Mouse (Mus musculus): ENCODE data around the gene Ccnd3. TPM values are rescaled to one million over a fixed set of nuclear protein-coding genes. Genes with fewer than 3 reads are reported as not detected.

Gene Ccnd3
- 181 and 185 TPM in 2 replicates for polyA plus RNA-seq (2011; ENCODE audit: insufficient read depth, insufficient read length, low read depth, missing spikeins)

DNA sequence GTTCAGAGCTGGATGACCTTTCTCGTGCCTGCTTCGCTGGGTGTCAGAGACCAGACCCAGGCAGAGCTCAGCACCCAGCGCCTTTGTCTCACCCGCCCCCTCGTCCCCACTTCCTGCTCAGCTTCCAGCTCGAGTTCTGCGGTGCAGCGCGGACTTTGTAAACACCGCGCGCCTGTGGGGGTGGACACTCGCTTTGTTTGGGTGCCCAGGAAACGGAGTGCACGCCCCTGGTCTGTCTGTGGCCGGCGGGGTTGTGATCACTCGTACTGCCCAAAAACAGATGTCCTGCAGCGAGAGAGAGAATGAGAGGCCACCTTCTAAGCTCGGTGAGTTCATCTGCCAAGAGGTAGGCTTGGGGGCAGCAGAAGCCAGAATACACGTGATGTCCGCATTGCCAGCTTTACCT is at the start of gene Ccnd3:
Ccnd3 (plus strand) TSS at position 111 of the 406 bp plus-strand sequence.
- TF ChIP-seq EP300 (IDR thresholded peaks at IDR 0.05; ENCODE audit: insufficient read depth, low read depth, low read length) (0 out of 2 replicates have a peak, but pooled peaks have one; percentile 5), POLR2A (IDR thresholded peaks at IDR 0.05; ENCODE audit: insufficient read depth, low read length) (no peak)
- peak within 1 kb of the TSS; percentile 51 for H3K9ac ChIP-seq (ENCODE audit: low read depth, poor library complexity, severe bottlenecking)
- H3K27ac ChIP-seq (ENCODE audit: insufficient read depth, low read length) = peak within 1 kb of the TSS; percentile 93
- no peaks in the 10 kb centered on the region for H3K9me3 ChIP-seq (replicated peaks; ENCODE audit: control insufficient read depth, insufficient read depth, low read length, poor library complexity, severe bottlenecking)
- no peaks in the 10 kb centered on the region for H3K27me3 ChIP-seq (ENCODE audit: control insufficient read depth, insufficient read depth, low read length, poor library complexity, severe bottlenecking)
- peaks cover 12% of the 10 kb centered on the region for H3K36me3 ChIP-seq (ENCODE audit: control insufficient read depth, insufficient read depth, low read length, poor library complexity, severe bottlenecking)
- H3K4me1 ChIP-seq (ENCODE audit: control insufficient read depth, insufficient read depth, low read length) = peaks cover 10% of the 10 kb centered on the region
- peak within 1 kb of the TSS; percentile 58 for H3K4me3 ChIP-seq (ENCODE audit: low read depth, low read length)

DNA sequence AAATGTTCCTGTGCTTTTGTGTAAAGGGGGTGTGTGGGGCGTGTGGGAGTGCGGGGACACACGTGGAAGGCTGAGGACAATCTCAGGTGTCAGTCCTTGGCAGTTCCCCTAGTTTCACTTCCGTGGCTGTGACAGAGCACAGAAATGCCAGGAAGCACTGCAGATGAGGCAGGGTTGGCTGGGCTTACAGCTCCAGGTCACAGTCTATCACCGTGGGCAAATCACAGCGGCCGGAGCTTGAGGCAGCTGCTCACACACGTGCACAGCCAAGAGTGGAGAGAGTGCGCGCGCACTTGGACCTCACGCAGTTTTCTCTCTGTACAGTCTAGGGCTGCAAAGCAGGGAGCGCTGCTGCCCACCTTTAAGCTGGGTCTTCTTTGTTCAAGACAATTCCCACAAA is 46.5 kb upstream of the Ccnd3 start:
- no peaks in the 10 kb centered on the region for H3K36me3 ChIP-seq (ENCODE audit: control insufficient read depth, insufficient read depth, low read length, poor library complexity, severe bottlenecking)
- no peak overlapping the region for H3K9ac ChIP-seq (ENCODE audit: low read depth, poor library complexity, severe bottlenecking)
- H3K27ac ChIP-seq (ENCODE audit: insufficient read depth, low read length) = no peak overlapping the region
- no peaks in the 10 kb centered on the region for H3K9me3 ChIP-seq (replicated peaks; ENCODE audit: control insufficient read depth, insufficient read depth, low read length, poor library complexity, severe bottlenecking)
- no peak overlapping the region for H3K4me3 ChIP-seq (ENCODE audit: low read depth, low read length)
- no peaks in the 10 kb centered on the region for H3K27me3 ChIP-seq (ENCODE audit: control insufficient read depth, insufficient read depth, low read length, poor library complexity, severe bottlenecking)
- TF ChIP-seq POLR2A (IDR thresholded peaks at IDR 0.05; ENCODE audit: insufficient read depth, low read length) (no peak), EP300 (IDR thresholded peaks at IDR 0.05; ENCODE audit: insufficient read depth, low read depth, low read length) (no peak), CTCF (IDR thresholded peaks at IDR 0.05; ENCODE audit: low read depth, low read length) (no peak)
- H3K4me1 ChIP-seq (ENCODE audit: control insufficient read depth, insufficient read depth, low read length) = peaks cover 7% of the 10 kb centered on the region

DNA sequence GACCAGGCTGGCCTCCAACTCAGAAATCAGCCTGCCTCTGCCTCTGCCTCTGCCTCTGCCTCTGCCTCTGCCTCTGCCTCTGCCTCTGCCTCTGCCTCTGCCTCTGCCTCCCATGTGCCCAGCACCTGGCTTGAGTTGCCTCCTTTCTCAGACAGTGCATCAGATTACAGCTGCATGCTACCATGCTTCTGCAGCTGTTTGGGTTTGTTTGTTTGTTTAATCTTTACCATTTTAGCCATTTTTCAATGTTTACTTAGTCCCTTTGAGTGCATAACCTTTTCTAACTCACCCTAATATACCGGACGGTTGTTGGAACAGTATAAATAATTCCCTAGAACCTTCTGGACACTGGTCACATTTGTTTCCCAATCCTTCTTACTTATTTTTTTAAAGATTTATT is 45.9 kb upstream of the Ccnd3 start:
- peaks cover 7% of the 10 kb centered on the region for H3K4me1 ChIP-seq (ENCODE audit: control insufficient read depth, insufficient read depth, low read length)
- H3K27me3 ChIP-seq (ENCODE audit: control insufficient read depth, insufficient read depth, low read length, poor library complexity, severe bottlenecking) = no peaks in the 10 kb centered on the region
- no peak overlapping the region for H3K4me3 ChIP-seq (ENCODE audit: low read depth, low read length)
- TF ChIP-seq EP300 (IDR thresholded peaks at IDR 0.05; ENCODE audit: insufficient read depth, low read depth, low read length) (no peak), POLR2A (IDR thresholded peaks at IDR 0.05; ENCODE audit: insufficient read depth, low read length) (no peak), CTCF (IDR thresholded peaks at IDR 0.05; ENCODE audit: low read depth, low read length) (no peak)
- no peaks in the 10 kb centered on the region for H3K9me3 ChIP-seq (replicated peaks; ENCODE audit: control insufficient read depth, insufficient read depth, low read length, poor library complexity, severe bottlenecking)
- no peak overlapping the region for H3K9ac ChIP-seq (ENCODE audit: low read depth, poor library complexity, severe bottlenecking)
- H3K36me3 ChIP-seq (ENCODE audit: control insufficient read depth, insufficient read depth, low read length, poor library complexity, severe bottlenecking) = no peaks in the 10 kb centered on the region
- no peak overlapping the region for H3K27ac ChIP-seq (ENCODE audit: insufficient read depth, low read length)

DNA sequence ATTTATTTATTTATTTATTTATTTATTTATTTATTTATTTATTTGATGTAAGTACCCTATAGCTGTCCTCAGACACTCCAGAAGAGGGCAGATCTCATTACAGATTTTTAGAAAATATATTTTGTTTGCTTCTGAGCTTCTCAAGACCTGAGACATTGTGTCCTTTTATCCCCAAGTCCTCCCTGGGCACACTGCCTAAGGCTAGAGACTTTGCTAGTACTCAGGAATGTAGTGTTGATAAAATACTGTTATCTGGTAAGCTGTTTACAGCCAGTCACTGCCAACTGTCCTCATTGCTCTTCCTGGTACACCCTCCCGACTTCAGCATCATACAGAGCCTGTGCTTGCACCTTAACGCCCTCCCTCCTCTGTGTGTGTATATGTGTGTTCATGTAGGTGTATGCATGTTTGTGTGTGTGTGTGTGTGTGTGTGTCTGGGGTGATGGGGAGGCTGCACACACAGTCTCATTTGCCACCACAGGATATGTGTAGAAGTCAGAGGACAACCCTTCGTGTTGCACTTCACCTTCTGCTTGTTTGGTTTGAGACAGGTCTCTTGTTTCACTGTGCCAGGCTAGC is 45.4 kb upstream of the Ccnd3 start:
- TF ChIP-seq POLR2A (IDR thresholded peaks at IDR 0.05; ENCODE audit: insufficient read depth, low read length) (no peak), EP300 (IDR thresholded peaks at IDR 0.05; ENCODE audit: insufficient read depth, low read depth, low read length) (no peak), CTCF (IDR thresholded peaks at IDR 0.05; ENCODE audit: low read depth, low read length) (no peak)
- Histone ChIP-seq H3K27me3 (ENCODE audit: control insufficient read depth, insufficient read depth, low read length, poor library complexity, severe bottlenecking) (no peaks in the 10 kb centered on the region), H3K4me3 (ENCODE audit: low read depth, low read length) (no peak overlapping the region), H3K4me1 (ENCODE audit: control insufficient read depth, insufficient read depth, low read length) (peaks cover 7% of the 10 kb centered on the region), H3K9me3 (replicated peaks; ENCODE audit: control insufficient read depth, insufficient read depth, low read length, poor library complexity, severe bottlenecking) (no peaks in the 10 kb centered on the region), H3K9ac (ENCODE audit: low read depth, poor library complexity, severe bottlenecking) (no peak overlapping the region), H3K36me3 (ENCODE audit: control insufficient read depth, insufficient read depth, low read length, poor library complexity, severe bottlenecking) (no peaks in the 10 kb centered on the region), H3K27ac (ENCODE audit: insufficient read depth, low read length) (no peak overlapping the region)

DNA sequence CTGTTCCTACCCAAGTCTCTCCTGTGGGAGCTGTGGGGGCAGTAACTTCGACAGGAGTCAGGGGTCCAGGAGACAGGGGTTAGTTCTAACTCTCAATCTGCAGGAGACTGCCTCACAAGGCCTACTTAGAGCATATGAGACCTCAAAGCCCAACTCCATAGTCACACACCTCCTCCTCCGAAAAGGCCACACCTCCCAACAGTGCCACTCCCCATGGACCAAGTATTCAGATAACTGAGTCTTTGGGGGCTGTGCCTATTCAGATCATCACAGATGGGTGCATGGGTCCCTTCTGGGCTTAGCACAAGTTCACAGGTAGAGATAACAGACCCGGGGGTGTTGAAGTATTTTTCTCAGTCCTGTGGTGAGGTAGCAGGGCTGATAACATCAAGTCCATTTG is 43.2 kb upstream of the Ccnd3 start:
- H3K27ac ChIP-seq (ENCODE audit: insufficient read depth, low read length) = no peak overlapping the region
- H3K4me1 ChIP-seq (ENCODE audit: control insufficient read depth, insufficient read depth, low read length) = peaks cover 7% of the 10 kb centered on the region
- no peaks in the 10 kb centered on the region for H3K36me3 ChIP-seq (ENCODE audit: control insufficient read depth, insufficient read depth, low read length, poor library complexity, severe bottlenecking)
- H3K4me3 ChIP-seq (ENCODE audit: low read depth, low read length) = no peak overlapping the region
- H3K9me3 ChIP-seq (replicated peaks; ENCODE audit: control insufficient read depth, insufficient read depth, low read length, poor library complexity, severe bottlenecking) = no peaks in the 10 kb centered on the region
- H3K9ac ChIP-seq (ENCODE audit: low read depth, poor library complexity, severe bottlenecking) = no peak overlapping the region
- H3K27me3 ChIP-seq (ENCODE audit: control insufficient read depth, insufficient read depth, low read length, poor library complexity, severe bottlenecking) = no peaks in the 10 kb centered on the region
- TF ChIP-seq EP300 (IDR thresholded peaks at IDR 0.05; ENCODE audit: insufficient read depth, low read depth, low read length) (no peak), POLR2A (IDR thresholded peaks at IDR 0.05; ENCODE audit: insufficient read depth, low read length) (no peak), CTCF (IDR thresholded peaks at IDR 0.05; ENCODE audit: low read depth, low read length) (no peak)

DNA sequence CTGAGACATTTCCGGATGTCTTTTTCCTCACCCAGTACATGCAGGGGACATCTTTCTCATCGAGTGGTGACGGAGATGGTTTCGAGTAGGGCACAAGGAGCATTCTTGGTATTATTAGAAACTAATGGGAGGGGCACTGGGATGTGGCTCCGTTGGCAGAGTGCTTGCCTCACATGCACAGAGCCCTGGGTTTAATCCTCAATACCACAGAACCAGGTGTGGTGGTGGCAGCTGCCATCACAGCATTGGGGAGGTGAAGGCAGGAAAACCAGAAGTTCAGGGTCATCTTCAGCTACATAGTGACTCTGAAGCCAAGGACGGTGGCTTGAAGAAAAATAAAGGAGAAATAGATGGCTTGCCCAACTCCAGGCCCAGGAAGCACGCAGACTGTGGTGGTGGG is 42.6 kb upstream of the Ccnd3 start:
- Histone ChIP-seq H3K27ac (ENCODE audit: insufficient read depth, low read length) (no peak overlapping the region), H3K36me3 (ENCODE audit: control insufficient read depth, insufficient read depth, low read length, poor library complexity, severe bottlenecking) (no peaks in the 10 kb centered on the region), H3K27me3 (ENCODE audit: control insufficient read depth, insufficient read depth, low read length, poor library complexity, severe bottlenecking) (no peaks in the 10 kb centered on the region), H3K4me1 (ENCODE audit: control insufficient read depth, insufficient read depth, low read length) (peaks cover 7% of the 10 kb centered on the region), H3K9me3 (replicated peaks; ENCODE audit: control insufficient read depth, insufficient read depth, low read length, poor library complexity, severe bottlenecking) (no peaks in the 10 kb centered on the region), H3K9ac (ENCODE audit: low read depth, poor library complexity, severe bottlenecking) (no peak overlapping the region), H3K4me3 (ENCODE audit: low read depth, low read length) (no peak overlapping the region)
- TF ChIP-seq POLR2A (IDR thresholded peaks at IDR 0.05; ENCODE audit: insufficient read depth, low read length) (no peak), CTCF (IDR thresholded peaks at IDR 0.05; ENCODE audit: low read depth, low read length) (no peak), EP300 (IDR thresholded peaks at IDR 0.05; ENCODE audit: insufficient read depth, low read depth, low read length) (no peak)
